Mouse (Mus musculus) limb, embryonic 11.5 days (tissue): ENCODE results near the gene Lrrc17. TPM values are rescaled to one million over a fixed set of nuclear protein-coding genes. Genes with fewer than 3 reads are reported as not detected.
"Not testable (repeated sequence)": the region's sequence is repeated elsewhere in the genome, so short reads cannot be mapped to it uniquely, and the experiment has no call there.

Source experiments
- ATAC-seq: fragments of 200-750 bp; cut with Nextera tagmentation; 2 replicates; pipeline ENCODE4 v1.8.0; 2017; ENCODE audit warnings: low read depth; ENCODE audit not compliant: insufficient number of reproducible peaks, low FRiP score, low TSS enrichment
- DNase-seq: peaks from one replicate; pipeline ENCODE4 v3.0.0-alpha.2; 2015; ENCODE audit warnings: low spot score
- H3K27ac ChIP-seq: fragments of 300-500 bp; sonication (generic); replicated peaks from 2 replicates; pipeline ENCODE4 v1.5.1; 2014; ENCODE audit warnings: low read depth, mild to moderate bottlenecking, low read length
- H3K27me3 ChIP-seq: fragments of 300-500 bp; sonication (generic); 2 replicates; pipeline ENCODE4 v1.6.1; 2014; ENCODE audit warnings: mild to moderate bottlenecking, low read length, mixed read lengths; ENCODE audit not compliant: control insufficient read depth, insufficient read depth
- H3K36me3 ChIP-seq: fragments of 300-500 bp; sonication (generic); 2 replicates; pipeline ENCODE4 v1.6.1; 2014; ENCODE audit warnings: mild to moderate bottlenecking, low read length, moderate library complexity, mixed read lengths; ENCODE audit not compliant: control insufficient read depth, insufficient read depth
- H3K4me1 ChIP-seq: fragments of 300-500 bp; sonication (generic); 2 replicates; pipeline ENCODE4 v1.6.1; 2014; ENCODE audit warnings: low read length, mixed read lengths; ENCODE audit not compliant: control insufficient read depth, insufficient read depth
- H3K4me2 ChIP-seq: fragments of 300-500 bp; sonication (generic); 2 replicates; pipeline ENCODE4 v1.6.1; 2014; ENCODE audit warnings: low read depth, mild to moderate bottlenecking, moderate library complexity; ENCODE audit not compliant: severe bottlenecking
- H3K4me3 ChIP-seq: fragments of 300-500 bp; sonication (generic); 2 replicates; pipeline ENCODE4 v1.5.1; 2014; ENCODE audit warnings: low read depth, low read length
- H3K9ac ChIP-seq: fragments of 300-500 bp; sonication (generic); 2 replicates; pipeline ENCODE4 v1.6.1; 2014; ENCODE audit warnings: mild to moderate bottlenecking, low read length
- H3K9me3 ChIP-seq: fragments of 300-500 bp; sonication (generic); 2 replicates; pipeline ENCODE4 v1.6.1; 2016; ENCODE audit warnings: low read length; ENCODE audit not compliant: control insufficient read depth
- WGBS: fragments of 180-500 bp; shearing (Covaris S2); extraction: QIAGEN DNeasy Blood & Tissue Kit; methylation state at CpG from one replicate; pipeline ENCODE4 v1.1.7; 2014; 5-methylcytosine and 5-hydroxymethylcytosine counted together
- polyA plus RNA-seq: library from polyadenylated mRNA; unstranded; fragments of >200 nt; fragmentation: Nextera tagmentation; extraction: Ambion mirVana; gene quantifications from 2 replicates; pipeline ENCODE4 v1.2.1, GENCODE M21; 2014

Lrrc17 gene
- polyA plus RNA-seq, 1 experiment from 2014 or later: 34.3 TPM

DNA sequence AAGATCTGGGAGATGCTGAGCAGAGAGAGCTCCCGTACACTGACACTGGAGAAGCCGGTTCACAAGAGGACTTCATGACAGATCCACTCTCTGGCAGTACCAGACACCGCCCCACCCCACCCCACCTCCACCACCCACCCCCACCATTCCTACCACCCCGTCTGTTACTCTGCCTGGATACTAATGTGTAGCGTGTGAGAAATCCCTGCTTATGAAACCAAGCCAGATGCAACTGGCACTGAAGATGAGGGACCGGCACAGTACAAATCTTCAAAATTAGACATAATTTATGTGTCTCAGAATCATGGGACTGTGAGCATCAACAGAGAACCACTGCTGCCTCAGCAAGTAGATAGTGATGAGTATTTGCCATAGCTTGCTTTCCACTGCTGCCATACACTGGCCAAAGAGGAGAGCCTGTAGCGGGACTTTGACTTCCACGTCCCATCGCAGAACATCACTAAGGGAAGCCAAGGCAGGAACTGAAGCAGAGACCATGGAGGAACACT lies 49.9 kb downstream of the Lrrc17 start:
- Histone ChIP-seq H3K27me3 (no peaks in the 10 kb centered on the region), H3K4me2 (no peak overlapping the region), H3K4me1 (no peaks in the 10 kb centered on the region), H3K27ac (no peak overlapping the region), H3K4me3 (no peak overlapping the region), H3K36me3 (no peaks in the 10 kb centered on the region), H3K9me3 (no peaks in the 10 kb centered on the region), H3K9ac (no peak overlapping the region)
- no peak for DNase-seq
- WGBS: 89% methylated on average over 9 of the region's 9 CpGs
- no peak for ATAC-seq

DNA sequence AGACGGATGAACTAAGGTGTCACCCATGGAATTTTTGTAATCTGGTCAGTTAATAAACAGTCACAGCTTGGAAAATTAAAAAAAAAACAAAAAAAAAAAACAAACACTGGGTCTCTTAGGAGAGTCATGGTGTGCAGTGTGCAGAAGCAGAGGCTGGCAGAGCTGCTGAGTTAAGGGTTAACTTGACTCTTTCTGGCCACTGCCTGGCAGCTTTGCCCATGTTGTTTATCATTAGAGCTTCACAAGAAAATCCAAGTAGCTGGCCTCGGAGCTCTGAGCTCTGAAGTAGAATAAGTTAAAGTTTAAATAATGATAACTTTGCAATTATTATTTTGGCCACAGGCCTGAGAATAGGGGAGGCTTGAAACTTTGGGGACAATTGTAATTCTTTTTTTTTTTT lies 56.2 kb downstream of the Lrrc17 start:
- not testable (repeated sequence) for H3K4me1 ChIP-seq, H3K27me3 ChIP-seq, ATAC-seq, H3K9ac ChIP-seq, H3K36me3 ChIP-seq, H3K9me3 ChIP-seq, H3K4me3 ChIP-seq, DNase-seq, H3K27ac ChIP-seq, H3K4me2 ChIP-seq
- WGBS: 78% methylated on average over 2 of the region's 2 CpGs

DNA sequence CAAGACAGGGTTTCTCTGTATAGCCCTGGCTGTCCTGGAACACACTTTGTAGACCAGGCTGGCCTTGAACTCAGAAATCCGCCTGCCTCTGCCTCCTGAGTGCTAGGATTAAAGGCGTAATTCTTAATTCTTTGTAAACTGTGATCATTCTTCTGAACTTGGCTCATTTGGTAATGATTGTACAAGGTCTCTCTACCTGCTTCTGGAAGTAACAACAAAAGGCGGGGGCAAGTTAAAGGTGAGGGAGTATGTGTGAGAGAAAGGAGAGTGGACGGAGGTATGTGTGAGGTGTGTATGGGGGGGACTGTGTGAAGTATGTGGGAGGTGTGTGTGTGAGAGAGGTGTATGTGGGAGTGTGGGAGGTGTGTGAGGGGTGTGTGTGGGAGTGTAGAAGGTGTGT lies 56.6 kb downstream of the Lrrc17 start:
- no peaks in the 10 kb centered on the region for H3K36me3 ChIP-seq
- H3K27ac ChIP-seq: no peak overlapping the region
- ATAC-seq: no peak
- H3K9ac ChIP-seq: no peak overlapping the region
- H3K27me3 ChIP-seq: no peaks in the 10 kb centered on the region
- H3K4me2 ChIP-seq: no peak overlapping the region
- 95% methylated on average over 4 of the region's 4 CpGs for WGBS
- H3K9me3 ChIP-seq: no peaks in the 10 kb centered on the region
- no peaks in the 10 kb centered on the region for H3K4me1 ChIP-seq
- DNase-seq: no peak
- H3K4me3 ChIP-seq: no peak overlapping the region

DNA sequence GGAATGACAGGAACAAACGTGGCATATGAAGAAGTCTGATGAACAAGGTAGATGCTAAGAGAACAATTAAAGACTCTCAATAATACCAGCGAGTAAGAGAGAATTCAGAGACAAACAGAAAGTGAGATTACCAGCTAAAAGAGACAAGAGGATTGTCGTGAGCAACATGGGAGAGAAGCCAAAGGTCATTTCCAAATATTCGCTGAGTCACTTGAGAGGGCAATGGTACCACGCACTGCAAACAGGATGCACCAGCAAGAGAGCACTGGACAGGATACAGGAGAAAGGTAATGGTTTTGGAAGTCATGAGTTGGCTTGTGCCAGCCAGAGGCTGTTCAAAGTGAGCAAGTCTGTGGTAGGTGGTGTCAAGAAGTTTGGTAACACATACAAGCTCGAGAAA lies 62.6 kb downstream of the Lrrc17 start:
- H3K27me3 ChIP-seq: no peaks in the 10 kb centered on the region
- ATAC-seq (no peak), DNase-seq (no peak)
- no peaks in the 10 kb centered on the region for H3K9me3 ChIP-seq
- no peaks in the 10 kb centered on the region for H3K36me3 ChIP-seq
- H3K4me3 ChIP-seq: no peak overlapping the region
- no peaks in the 10 kb centered on the region for H3K4me1 ChIP-seq
- 80% methylated on average over 6 of the region's 6 CpGs for whole genome bisulfite sequencing
- no peak overlapping the region for H3K4me2 ChIP-seq
- H3K9ac ChIP-seq: no peak overlapping the region
- H3K27ac ChIP-seq: no peak overlapping the region

DNA sequence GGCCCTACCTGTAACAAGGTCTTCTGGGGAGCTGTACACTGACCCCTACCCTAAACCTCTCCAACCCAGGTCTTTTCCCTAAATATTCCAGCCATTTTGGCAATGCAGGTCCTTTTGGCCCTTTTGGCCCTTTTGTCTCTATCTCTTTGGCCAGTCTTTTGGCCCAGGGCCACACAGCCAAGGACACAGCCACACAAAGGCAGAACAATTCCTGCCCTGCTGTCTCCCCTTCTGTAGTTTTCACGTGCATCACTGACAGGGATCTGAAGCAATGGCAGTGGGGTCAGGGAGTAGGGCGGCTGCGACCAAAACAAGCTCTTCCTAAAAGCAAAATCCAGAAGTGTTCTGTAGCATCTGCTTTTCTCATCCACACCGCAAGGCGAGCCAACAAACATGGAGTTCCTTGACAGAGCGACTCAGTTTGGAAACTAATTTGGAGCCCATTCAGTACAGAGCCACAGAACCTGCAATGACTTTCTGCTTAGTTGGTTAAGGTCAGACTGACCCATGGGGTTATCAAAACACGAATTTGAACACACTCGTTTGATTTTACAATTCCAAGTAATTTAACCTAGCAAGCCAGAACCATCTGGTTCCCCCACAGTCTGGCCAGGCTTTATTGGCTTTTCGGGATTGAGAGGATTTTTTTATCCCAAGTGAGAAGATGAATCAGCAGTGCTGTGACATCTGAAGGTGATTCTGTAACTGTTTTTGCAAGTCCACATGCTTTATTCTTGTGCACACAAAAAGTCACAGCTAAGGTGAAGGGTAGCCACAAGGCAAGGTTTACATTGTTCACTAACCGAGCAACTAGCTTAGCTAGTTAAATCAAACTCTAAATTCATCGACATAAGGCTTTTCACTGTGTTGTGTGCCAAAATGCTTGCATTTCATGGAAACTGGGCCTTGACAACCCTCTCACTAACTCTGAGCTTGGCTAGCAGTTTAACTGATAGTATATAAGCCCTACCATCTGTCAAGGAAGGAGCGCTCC lies 65.2 kb downstream of the Lrrc17 start:
- DNase-seq (no peak), ATAC-seq (no peak)
- Histone ChIP-seq H3K27ac (no peak overlapping the region), H3K36me3 (no peaks in the 10 kb centered on the region), H3K27me3 (no peaks in the 10 kb centered on the region), H3K4me1 (no peaks in the 10 kb centered on the region), H3K9ac (no peak overlapping the region), H3K9me3 (no peaks in the 10 kb centered on the region), H3K4me2 (no peak overlapping the region; the same call in 1 of the 2 replicates), H3K4me3 (no peak overlapping the region)
- 66% methylated on average over 12 of the region's 12 CpGs for WGBS

DNA sequence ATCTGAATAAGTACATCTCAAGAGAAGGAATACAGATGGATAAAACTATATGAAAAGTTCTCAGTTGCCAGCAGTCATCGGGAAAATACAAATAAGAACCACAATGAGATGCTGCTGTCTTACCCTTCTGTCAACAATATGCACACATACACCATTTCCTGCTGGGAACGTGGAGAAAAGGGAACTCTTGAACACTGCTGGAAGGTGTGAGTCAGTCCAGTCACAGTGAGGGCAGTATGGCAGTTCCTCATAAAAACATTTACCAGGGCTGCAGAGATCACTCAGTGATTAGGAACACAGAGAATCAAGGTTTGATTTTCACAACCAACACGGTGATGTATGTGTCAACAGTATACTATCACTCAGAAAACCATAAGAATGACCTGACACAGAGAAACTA lies 67.6 kb downstream of the Lrrc17 start:
- H3K4me2 ChIP-seq: no peak overlapping the region
- H3K36me3 ChIP-seq: no peaks in the 10 kb centered on the region
- WGBS: 75% methylated on average over 3 of the region's 3 CpGs
- no peak overlapping the region for H3K27ac ChIP-seq
- DNase-seq: no peak
- H3K27me3 ChIP-seq: no peaks in the 10 kb centered on the region
- ATAC-seq: no peak
- no peaks in the 10 kb centered on the region for H3K4me1 ChIP-seq
- no peak overlapping the region for H3K9ac ChIP-seq
- H3K4me3 ChIP-seq: no peak overlapping the region
- no peaks in the 10 kb centered on the region for H3K9me3 ChIP-seq

DNA sequence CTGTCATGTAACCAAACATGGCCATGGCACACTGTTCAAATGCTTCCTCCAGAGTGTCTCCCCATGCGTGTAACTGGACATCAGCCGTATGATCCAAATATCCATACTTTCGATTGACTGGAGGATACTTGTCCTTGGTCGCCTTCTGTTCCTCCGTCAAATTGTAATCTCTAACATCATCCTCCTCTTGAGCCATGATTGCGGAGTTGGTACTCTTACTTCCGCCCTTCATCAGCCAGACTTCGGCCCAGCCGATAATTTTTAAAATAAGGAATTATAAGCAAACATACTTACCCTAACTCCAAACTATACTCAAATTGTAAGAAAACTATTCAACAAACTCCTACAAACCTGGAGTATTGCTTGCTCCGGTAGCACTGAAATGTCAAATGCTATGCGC lies 70.9 kb downstream of the Lrrc17 start:
- H3K4me3 ChIP-seq, H3K9ac ChIP-seq, H3K27me3 ChIP-seq, DNase-seq, ATAC-seq, H3K4me2 ChIP-seq, H3K4me1 ChIP-seq, H3K36me3 ChIP-seq, H3K9me3 ChIP-seq, H3K27ac ChIP-seq: not testable (repeated sequence)
- WGBS: 96% methylated on average over 11 of the region's 11 CpGs

DNA sequence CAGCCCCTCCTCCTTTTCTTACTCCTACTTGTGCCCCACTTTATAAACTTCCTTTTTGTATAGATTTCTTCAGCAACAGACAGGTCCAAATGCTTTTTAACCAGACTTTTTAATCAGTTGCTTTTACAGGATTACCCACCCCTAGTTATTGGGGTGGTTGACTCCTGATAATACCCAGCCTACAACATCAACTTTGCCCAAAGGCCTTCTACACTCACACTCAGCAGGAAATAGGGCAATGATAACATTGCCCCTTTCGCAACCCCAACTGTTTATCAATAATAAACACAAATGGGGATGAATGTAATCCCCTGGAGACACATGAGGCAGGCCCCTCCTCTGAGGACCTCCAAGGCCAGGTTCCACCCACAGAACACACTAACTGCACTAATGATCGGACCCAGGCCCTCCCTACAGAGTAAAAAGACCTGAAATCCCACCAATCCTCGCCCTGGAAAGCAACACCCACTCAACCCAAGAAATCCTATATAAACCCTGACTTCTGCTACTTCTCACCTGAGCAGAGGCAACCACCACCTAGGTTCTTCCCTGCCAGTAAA lies 73.2 kb downstream of the Lrrc17 start:
- Histone ChIP-seq H3K36me3 (no peaks in the 10 kb centered on the region), H3K4me1 (no peaks in the 10 kb centered on the region), H3K27me3 (no peaks in the 10 kb centered on the region), H3K9me3 (no peaks in the 10 kb centered on the region), H3K4me3 (no peak overlapping the region), H3K9ac (no peak overlapping the region), H3K27ac (no peak overlapping the region), H3K4me2 (no peak overlapping the region)
- WGBS: 80% methylated on average over 3 of the region's 3 CpGs
- ATAC-seq (no peak), DNase-seq (no peak)
